Mouse (Mus musculus) liver, embryonic 14.5 days (tissue): ENCODE measurements at regions not wholly inside any gene's neighbourhood (a gene's known extent, or its start where the extent isn't known, plus 50 kb on each side); places are given as distances from the start of the nearest gene placed in this dataset.
A peak's percentile ranks its signal among the peaks of the same experiment; 100 is the strongest.

Experiments
- ATAC-seq: fragments of 200-750 bp; cut with Nextera tagmentation; 2 replicates; pipeline ENCODE4 v1.8.0; 2017; ENCODE audit warnings: moderate number of reproducible peaks, mild to moderate bottlenecking, moderate library complexity; ENCODE audit not compliant: insufficient read depth
- DNase-seq, 3 experiments: peaks; one replicate each; pipeline ENCODE4 v3.0.0-alpha.2; 2012 to 2013; ENCODE audit warnings: low read depth in 3 of 3, low spot score in 3 of 3
- H3K27ac ChIP-seq: fragments of 300-500 bp; sonication (generic); 2 replicates; pipeline ENCODE4 v1.5.1; 2014; ENCODE audit warnings: moderate library complexity, mild to moderate bottlenecking, control low read depth, inconsistent platforms
- H3K27me3 ChIP-seq: fragments of 300-500 bp; sonication (generic); 2 replicates; pipeline ENCODE4 v1.6.1; 2014; ENCODE audit warnings: mild to moderate bottlenecking, low read length, moderate library complexity; ENCODE audit not compliant: control insufficient read depth, insufficient read depth
- H3K36me3 ChIP-seq: fragments of 300-500 bp; sonication (generic); replicated peaks from 2 replicates; pipeline ENCODE4 v1.6.1; 2014; ENCODE audit warnings: low read depth; ENCODE audit not compliant: control insufficient read depth, insufficient read depth
- H3K4me1 ChIP-seq, 2 experiments: fragments of 200-500 bp in 1 of 2; fragments of 300-500 bp in 1 of 2; sonication (generic) in 1 of 2; replicated peaks; 2 replicates each; pipeline ENCODE4 v1.6.1; 2012 to 2014; ENCODE audit warnings: antibody characterized with exemption in 1 of 2, inconsistent platforms in 1 of 2, low read length in 1 of 2; ENCODE audit not compliant: control insufficient read depth in 2 of 2, insufficient read depth in 2 of 2
- H3K4me2 ChIP-seq: fragments of 300-500 bp; sonication (generic); 2 replicates; pipeline ENCODE4 v1.6.1; 2014; ENCODE audit warnings: low read depth, mild to moderate bottlenecking, control low read depth, moderate library complexity
- H3K4me3 ChIP-seq, 2 experiments: fragments of 200-500 bp in 1 of 2; fragments of 300-500 bp in 1 of 2; sonication (generic) in 1 of 2; 2 replicates each; pipeline ENCODE4 v1.5.1; 2012 to 2014; ENCODE audit warnings: low read depth in 2 of 2, low read length in 2 of 2, mild to moderate bottlenecking in 2 of 2, control low read depth in 1 of 2, inconsistent platforms in 1 of 2, moderate library complexity in 1 of 2; ENCODE audit not compliant: insufficient read depth in 1 of 2
- H3K9ac ChIP-seq: fragments of 300-500 bp; sonication (generic); replicated peaks from 2 replicates; pipeline ENCODE4 v1.6.1; 2014; ENCODE audit warnings: mild to moderate bottlenecking, control low read depth, moderate library complexity
- H3K9me3 ChIP-seq: fragments of 300-500 bp; sonication (generic); 2 replicates; pipeline ENCODE4 v1.6.1; 2016; ENCODE audit warnings: low read length, mixed read lengths; ENCODE audit not compliant: control insufficient read depth
- CTCF ChIP-seq: IDR thresholded peaks from 2 replicates; pipeline ENCODE4 v1.5.1; 2016; ENCODE audit warnings: antibody characterized with exemption, low read depth, control low read depth
- EP300 ChIP-seq: IDR thresholded peaks from 2 replicates; pipeline ENCODE4 v1.6.1; 2016; ENCODE audit warnings: antibody characterized with exemption, low read depth
- WGBS: fragments of 180-500 bp; shearing (Covaris S2); extraction: QIAGEN DNeasy Blood & Tissue Kit; methylation state at CpG from one replicate; pipeline ENCODE4 v1.1.7; 2014; ENCODE audit not compliant: insufficient replicate concordance; 5-methylcytosine and 5-hydroxymethylcytosine counted together

DNA sequence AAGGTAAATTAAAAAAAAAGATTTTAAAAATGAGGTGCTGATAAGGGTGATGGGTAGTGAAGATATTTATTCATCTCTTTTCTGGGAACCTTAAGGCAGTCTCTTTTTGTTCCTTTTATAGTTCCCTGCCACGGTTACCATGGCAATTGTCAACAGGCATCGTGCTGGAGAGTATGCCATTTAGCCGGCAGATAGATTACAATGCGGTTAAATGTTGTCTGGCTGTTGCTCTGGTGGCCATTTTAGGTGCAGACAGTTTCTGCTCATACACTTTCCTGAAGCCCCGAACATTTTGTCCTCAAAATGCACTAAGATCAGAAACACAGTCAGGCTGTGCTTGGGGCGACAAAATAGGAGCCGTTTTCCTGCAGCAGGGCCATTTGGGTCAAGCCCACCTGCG lies 81.8 kb downstream of the Zfp281 start:
- Histone ChIP-seq H3K4me1 (0 out of 4 replicates have a peak, but pooled peaks cover 0 to 2% of the 10 kb centered on the region in 2 experiments), H3K9ac (no peak overlapping the region), H3K36me3 (no peaks in the 10 kb centered on the region), H3K27ac (no peak overlapping the region), H3K27me3 (no peaks in the 10 kb centered on the region), H3K4me3 (no peak overlapping the region), H3K4me2 (no peak overlapping the region), H3K9me3 (no peaks in the 10 kb centered on the region)
- WGBS: 68% methylated on average over 8 of the region's 8 CpGs
- no peak for ATAC-seq
- TF ChIP-seq CTCF: no peak
- DNase-seq: no peak

DNA sequence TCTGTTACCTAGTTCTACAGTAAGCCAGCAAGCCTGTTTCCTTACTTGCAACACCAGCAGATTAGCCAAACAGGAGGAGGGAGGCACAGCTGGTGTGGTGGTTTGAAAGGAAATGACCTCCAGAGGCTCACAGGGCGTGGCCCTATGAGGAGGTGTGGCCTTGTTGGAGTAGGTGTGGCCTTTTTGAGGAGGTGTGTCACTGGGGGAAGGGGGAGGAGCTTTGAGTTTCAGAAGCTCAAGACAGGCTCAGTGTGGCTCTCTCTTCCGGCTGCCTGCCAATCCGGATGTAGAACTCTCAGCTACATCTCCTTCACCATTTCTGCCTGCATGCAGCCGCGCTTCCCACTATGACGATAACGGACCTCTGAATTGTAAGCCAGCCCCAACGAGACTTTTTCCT lies 82.7 kb downstream of the Zfp281 start:
- H3K4me2 ChIP-seq: no peak overlapping the region
- H3K9ac ChIP-seq: no peak overlapping the region
- DNase-seq (no peak), ATAC-seq (peak; percentile 37; the same call in 1 of the 2 replicates)
- no peak for TF ChIP-seq EP300
- no peak for TF ChIP-seq CTCF
- H3K4me1 ChIP-seq: 0 out of 4 replicates have a peak, but pooled peaks cover 0 to 2% of the 10 kb centered on the region in 2 experiments
- WGBS: 65% methylated on average over 8 of the region's 8 CpGs
- no peak overlapping the region for H3K4me3 ChIP-seq
- no peaks in the 10 kb centered on the region for H3K27me3 ChIP-seq
- H3K9me3 ChIP-seq: no peaks in the 10 kb centered on the region
- H3K27ac ChIP-seq: no peak overlapping the region
- H3K36me3 ChIP-seq: no peaks in the 10 kb centered on the region

DNA sequence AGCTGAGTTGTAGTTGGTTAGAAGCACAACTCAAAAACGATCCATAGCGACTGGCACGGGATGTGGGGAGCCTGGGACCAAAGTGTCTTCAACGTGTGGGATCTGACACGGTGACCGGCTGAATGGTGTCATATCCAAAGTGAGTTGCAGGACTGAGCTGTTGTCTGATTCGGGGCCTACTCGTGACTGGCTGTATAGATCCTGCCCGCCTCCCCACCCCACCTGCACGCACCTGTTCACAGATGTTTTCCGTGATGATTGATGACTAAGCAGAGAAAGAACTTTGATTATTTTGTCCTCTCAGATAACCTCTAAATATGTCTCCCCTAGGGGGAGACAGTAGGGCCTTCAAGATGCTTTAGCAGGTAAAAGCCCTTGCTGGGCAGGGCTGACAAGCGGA lies 83.2 kb downstream of the Zfp281 start:
- H3K27ac ChIP-seq: no peak overlapping the region
- H3K9ac ChIP-seq: no peak overlapping the region
- DNase-seq (no peak), ATAC-seq (no peak)
- TF ChIP-seq CTCF: no peak
- TF ChIP-seq EP300: no peak
- no peak overlapping the region for H3K4me2 ChIP-seq
- WGBS: 85% methylated on average over 12 of the region's 12 CpGs
- no peaks in the 10 kb centered on the region for H3K9me3 ChIP-seq
- H3K4me3 ChIP-seq: no peak overlapping the region
- H3K4me1 ChIP-seq: 0 out of 4 replicates have a peak, but pooled peaks cover 0 to 2% of the 10 kb centered on the region in 2 experiments
- H3K27me3 ChIP-seq: no peaks in the 10 kb centered on the region
- H3K36me3 ChIP-seq: no peaks in the 10 kb centered on the region

DNA sequence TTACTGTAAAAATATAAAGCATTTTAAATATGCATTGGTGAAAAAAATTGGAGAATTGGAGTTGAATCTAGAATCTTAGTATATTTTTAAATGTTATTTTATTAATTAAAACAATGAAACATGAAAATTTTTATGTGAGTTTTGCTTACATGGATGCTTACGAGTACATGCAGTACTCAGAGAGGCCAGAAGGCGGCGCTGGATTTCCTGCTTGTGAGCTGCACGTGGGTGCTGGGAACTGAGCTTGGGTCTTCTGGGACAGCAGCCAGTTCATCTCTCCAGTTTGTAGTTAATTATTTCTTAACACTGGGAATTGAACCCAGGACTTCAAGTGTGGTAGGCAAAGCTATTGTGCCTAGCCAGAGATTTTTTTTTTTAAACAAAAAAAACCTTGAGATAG lies 85.5 kb downstream of the Zfp281 start:
- Histone ChIP-seq H3K4me3 (no peak overlapping the region), H3K27me3 (no peaks in the 10 kb centered on the region)
- no peak for DNase-seq

DNA sequence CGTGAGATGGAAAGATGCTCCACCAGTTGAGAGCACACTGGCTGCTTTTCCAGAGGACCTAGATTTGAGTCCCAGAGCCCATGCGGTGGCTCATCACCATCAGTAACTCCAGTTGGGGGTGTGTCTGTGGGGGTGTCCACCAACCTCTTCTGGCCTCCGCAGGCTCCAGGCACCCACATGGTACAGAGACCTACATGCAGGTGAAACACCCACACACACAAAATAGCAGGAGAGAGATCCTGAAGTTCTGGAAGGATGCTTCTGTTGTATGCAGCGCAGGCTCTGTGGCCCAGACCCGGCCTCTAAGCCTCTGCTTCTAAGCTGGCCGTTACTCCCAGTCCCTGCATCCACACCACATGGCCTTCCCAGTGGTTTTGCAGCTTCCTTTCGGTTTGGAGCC lies 86.5 kb downstream of the Zfp281 start:
- 69% methylated on average over 7 of the region's 7 CpGs for WGBS
- Histone ChIP-seq H3K9me3 (no peaks in the 10 kb centered on the region), H3K9ac (no peak overlapping the region), H3K4me1 (0 out of 4 replicates have a peak, but pooled peaks cover 0 to 2% of the 10 kb centered on the region in 2 experiments), H3K36me3 (no peaks in the 10 kb centered on the region), H3K4me3 (no peak overlapping the region), H3K27me3 (no peaks in the 10 kb centered on the region), H3K4me2 (no peak overlapping the region), H3K27ac (no peak overlapping the region)
- no peak for ATAC-seq
- no peak for DNase-seq
- TF ChIP-seq EP300 (no peak), CTCF (no peak)

More for the DNA sequence above, 85.5 kb downstream of the Zfp281 start:
- ATAC-seq: no peak
- 52% methylated on average over 4 of the region's 4 CpGs for WGBS
- Histone ChIP-seq H3K36me3 (no peaks in the 10 kb centered on the region), H3K9me3 (no peaks in the 10 kb centered on the region), H3K4me2 (no peak overlapping the region), H3K9ac (no peak overlapping the region), H3K4me1 (0 out of 4 replicates have a peak, but pooled peaks cover 0 to 2% of the 10 kb centered on the region in 2 experiments), H3K27ac (no peak overlapping the region)
- TF ChIP-seq EP300: no peak
- peak; percentile 42 for TF ChIP-seq CTCF
